Comparison of ENCODE assay signal across 28 mouse cellular contexts in the genomic region with DNA sequence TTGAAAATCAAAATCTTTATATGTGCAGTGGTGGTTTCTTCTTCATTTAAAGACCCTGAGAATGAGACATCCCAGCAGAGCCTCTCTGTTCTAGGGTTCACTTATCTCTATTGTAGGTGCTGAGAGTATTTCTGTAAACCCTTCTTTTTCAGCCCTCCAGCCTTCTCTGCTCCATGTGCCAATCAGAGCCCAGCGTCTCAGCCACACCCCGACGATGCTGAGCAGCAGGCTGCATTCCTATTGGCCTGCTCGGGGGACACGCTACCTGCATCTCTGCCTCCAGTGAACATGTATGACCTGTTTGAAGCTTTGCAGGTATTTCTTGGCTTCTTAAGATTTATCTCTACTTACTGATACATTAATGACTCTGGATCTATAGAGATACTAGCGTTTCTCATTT.
"Had no signal": no experiment of that assay in that cellular context is flagged by ENCODE, and none has a peak within 500 bp of the region (broad histone marks: within the 10 kb centered on the region; RNA-seq: fewer than 3 reads in every experiment).

No protein-coding gene starts in this region.

- DNase-seq: cerebellum, adult 2 months; cerebellum, adult 8-10 months; cerebellum, adult 9-10 months; cerebellum, adult 9-11 months; cerebellum, postnatal 10 days; cerebellum, postnatal 14 days; cerebellum, postnatal 25 days; cerebellum, postnatal 36 days; embryo, embryonic 11 days; forebrain, postnatal 0 days; gastrocnemius, adult 2 months; gastrocnemius, postnatal 10 days; gastrocnemius, postnatal 14 days; gastrocnemius, postnatal 25 days; gastrocnemius, postnatal 36 days; heart, adult 18-20 months; heart, adult 2 months had no signal

- H3K9ac ChIP-seq: embryonic facial prominence, embryonic 12.5 days; embryonic facial prominence, embryonic 13.5 days; embryonic facial prominence, embryonic 15.5 days; forebrain, embryonic 12.5 days; forebrain, embryonic 13.5 days; forebrain, embryonic 15.5 days; forebrain, postnatal 0 days had no signal

- H3K4me2 ChIP-seq: embryonic facial prominence, embryonic 12.5 days; embryonic facial prominence, embryonic 13.5 days; embryonic facial prominence, embryonic 15.5 days; forebrain, embryonic 12.5 days; forebrain, embryonic 13.5 days; forebrain, embryonic 15.5 days had no signal

- H3K27ac ChIP-seq: embryonic facial prominence, embryonic 10.5 days; embryonic facial prominence, embryonic 12.5 days; embryonic facial prominence, embryonic 13.5 days; embryonic facial prominence, embryonic 15.5 days; forebrain, embryonic 10.5 days; forebrain, embryonic 12.5 days; forebrain, embryonic 13.5 days; forebrain, embryonic 15.5 days; gastrocnemius, adult 2 months; heart, adult 2 months had no signal

- H3K4me1 ChIP-seq: embryonic facial prominence, embryonic 10.5 days; embryonic facial prominence, embryonic 12.5 days; embryonic facial prominence, embryonic 13.5 days; embryonic facial prominence, embryonic 15.5 days; forebrain, embryonic 10.5 days; forebrain, embryonic 12.5 days; forebrain, embryonic 13.5 days; forebrain, embryonic 15.5 days had no signal

- H3K27me3 ChIP-seq: embryonic facial prominence, embryonic 12.5 days; embryonic facial prominence, embryonic 13.5 days; embryonic facial prominence, embryonic 15.5 days; forebrain, embryonic 12.5 days; forebrain, embryonic 13.5 days; forebrain, embryonic 15.5 days had no signal

- H3K4me3 ChIP-seq: embryonic facial prominence, embryonic 10.5 days; embryonic facial prominence, embryonic 12.5 days; embryonic facial prominence, embryonic 13.5 days; embryonic facial prominence, embryonic 15.5 days; erythroblast, embryonic 14.5 days; forebrain, embryonic 10.5 days; forebrain, embryonic 12.5 days; forebrain, embryonic 13.5 days; forebrain, embryonic 15.5 days; gastrocnemius, adult 2 months; heart, adult 2 months had no signal

- ATAC-seq: forebrain, embryonic 13.5 days; forebrain, embryonic 14.5 days; forebrain, embryonic 15.5 days; forebrain, embryonic 16.5 days; forebrain, postnatal 0 days had no signal

- H3K9me3 ChIP-seq: embryonic facial prominence, embryonic 10.5 days; embryonic facial prominence, embryonic 12.5 days; embryonic facial prominence, embryonic 13.5 days; embryonic facial prominence, embryonic 15.5 days; forebrain, embryonic 10.5 days; forebrain, embryonic 12.5 days; forebrain, embryonic 13.5 days; forebrain, embryonic 15.5 days had no signal
